Mouse (Mus musculus) kidney, postnatal 14 days (tissue): Measurements from ENCODE around the gene Ddx58.

Experiments
- DNase-seq: peaks from one replicate; pipeline ENCODE4 v3.0.0; 2022; ENCODE audit warnings: mixed read lengths

The Ddx58 gene

GRCm38 (mm10) chr4:40239409-40240271, at the start of gene Ddx58:
Ddx58 (minus strand) TSS chr4:40239828.
- DNase-seq = peak; percentile 50

GRCm38 (mm10) chr4:40289046-40289445, 49.4 kb upstream of the Ddx58 start:
- DNase-seq = no peak

GRCm38 (mm10) chr4:40287415-40287814, 47.8 kb upstream of the Ddx58 start:
- DNase-seq = no peak

GRCm38 (mm10) chr4:40285582-40285981, 46.0 kb upstream of the Ddx58 start:
- peak; percentile 82 for DNase-seq

GRCm38 (mm10) chr4:40279276-40279900, 39.8 kb upstream of the Ddx58 start, which contains the start of gene Ndufb6:
Ndufb6 (minus strand) TSS chr4:40279421.
- peak; percentile 97 for DNase-seq

GRCm38 (mm10) chr4:40278880-40279275, 39.2 kb upstream of the Ddx58 start:
- DNase-seq = no peak

- DNase-seq = peak; percentile 97
These were observed 29.9 kb upstream of the Ddx58 start, which contains the start of the genes Smim27 and Topors for GRCm38 (mm10) chr4:40269430-40270032. Smim27 (plus strand) TSS chr4:40269579. Topors (minus strand) TSS chr4:40269850.

GRCm38 (mm10) chr4:40268835-40269234, 29.2 kb upstream of the Ddx58 start:
- DNase-seq = no peak

GRCm38 (mm10) chr4:40268204-40268813, 28.7 kb upstream of the Ddx58 start:
- peak; percentile 95 for DNase-seq

GRCm38 (mm10) chr4:40267681-40268080, 28.1 kb upstream of the Ddx58 start:
- peak; percentile 44 for DNase-seq

GRCm38 (mm10) chr4:40264321-40264720, 24.7 kb upstream of the Ddx58 start:
- DNase-seq = no peak

GRCm38 (mm10) chr4:40254385-40255103, 14.9 kb upstream of the Ddx58 start:
- DNase-seq = no peak

GRCm38 (mm10) chr4:40253766-40254165, 14.1 kb upstream of the Ddx58 start:
- DNase-seq = no peak

- no peak for DNase-seq
These were observed 11.4 kb upstream of the Ddx58 start for GRCm38 (mm10) chr4:40250984-40251383.

- DNase-seq = no peak
These were observed 4.4 kb upstream of the Ddx58 start for GRCm38 (mm10) chr4:40244035-40244434.

GRCm38 (mm10) chr4:40243006-40243405, 3.4 kb upstream of the Ddx58 start:
- no peak for DNase-seq

- DNase-seq = no peak
These were observed 2.3 kb upstream of the Ddx58 start for GRCm38 (mm10) chr4:40241928-40242327.

- no peak for DNase-seq
These were observed 680 bp upstream of the Ddx58 start for GRCm38 (mm10) chr4:40240272-40240744.

GRCm38 (mm10) chr4:40238483-40239408, 882 bp downstream of the Ddx58 start:
- DNase-seq = peak; percentile 89

- no peak for DNase-seq
These were observed 2.8 kb downstream of the Ddx58 start for GRCm38 (mm10) chr4:40236829-40237228.

GRCm38 (mm10) chr4:40234256-40234655, 5.4 kb downstream of the Ddx58 start:
- DNase-seq = no peak
